Mouse (Mus musculus) kidney, postnatal 4 days (tissue): ENCODE results near the gene Tep1.

Source experiments
- DNase-seq, 2 experiments: peaks; one replicate each; pipeline ENCODE4 v3.0.0; 2021; ENCODE audit warnings: mixed read lengths in 2 of 2

Gene Tep1

DNA sequence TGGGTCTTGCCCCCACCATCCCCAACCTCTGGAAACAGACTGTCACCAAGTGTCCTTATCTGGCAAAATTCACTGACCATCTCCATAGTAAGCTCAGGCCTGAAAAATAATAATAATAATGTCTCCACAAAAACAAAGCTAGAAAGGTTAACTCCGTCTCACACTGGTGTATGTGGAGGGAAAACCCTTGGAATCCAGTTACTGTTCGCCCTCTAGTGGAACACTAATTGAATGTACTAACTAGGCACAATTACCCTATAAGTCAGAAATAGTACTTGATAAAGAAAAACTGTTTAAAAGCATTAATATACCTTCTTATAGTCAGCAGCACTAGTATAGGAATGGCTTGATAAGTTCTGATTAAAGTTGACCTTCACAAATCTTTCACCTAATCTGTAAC, 82.2 kb downstream of the Tep1 start:
- DNase-seq: no peak

DNA sequence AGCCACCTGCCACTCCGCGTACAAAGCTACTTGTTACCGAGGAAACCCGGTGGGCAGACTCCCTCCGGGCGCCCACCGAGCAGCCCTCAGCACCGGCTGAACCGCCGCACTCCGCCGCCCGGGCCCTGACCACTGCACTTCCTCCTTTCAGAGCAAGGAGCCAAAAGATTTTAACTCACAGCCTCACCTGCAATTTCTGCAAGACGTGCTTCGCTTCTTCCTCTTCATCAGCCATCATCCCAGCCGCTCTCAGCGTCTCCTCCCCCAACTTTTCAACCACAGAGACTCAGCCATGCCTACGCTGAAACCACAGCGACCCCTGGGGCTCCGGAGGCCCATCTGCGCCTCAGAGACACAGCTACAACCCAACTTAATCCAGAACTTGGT, 85.1 kb downstream of the Tep1 start, which contains the start of gene Ttc5:
TSS of gene Ttc5 (minus strand) at position 269 of the 387 bp plus-strand sequence.
- DNase-seq: peak; percentile 95 to 97

DNA sequence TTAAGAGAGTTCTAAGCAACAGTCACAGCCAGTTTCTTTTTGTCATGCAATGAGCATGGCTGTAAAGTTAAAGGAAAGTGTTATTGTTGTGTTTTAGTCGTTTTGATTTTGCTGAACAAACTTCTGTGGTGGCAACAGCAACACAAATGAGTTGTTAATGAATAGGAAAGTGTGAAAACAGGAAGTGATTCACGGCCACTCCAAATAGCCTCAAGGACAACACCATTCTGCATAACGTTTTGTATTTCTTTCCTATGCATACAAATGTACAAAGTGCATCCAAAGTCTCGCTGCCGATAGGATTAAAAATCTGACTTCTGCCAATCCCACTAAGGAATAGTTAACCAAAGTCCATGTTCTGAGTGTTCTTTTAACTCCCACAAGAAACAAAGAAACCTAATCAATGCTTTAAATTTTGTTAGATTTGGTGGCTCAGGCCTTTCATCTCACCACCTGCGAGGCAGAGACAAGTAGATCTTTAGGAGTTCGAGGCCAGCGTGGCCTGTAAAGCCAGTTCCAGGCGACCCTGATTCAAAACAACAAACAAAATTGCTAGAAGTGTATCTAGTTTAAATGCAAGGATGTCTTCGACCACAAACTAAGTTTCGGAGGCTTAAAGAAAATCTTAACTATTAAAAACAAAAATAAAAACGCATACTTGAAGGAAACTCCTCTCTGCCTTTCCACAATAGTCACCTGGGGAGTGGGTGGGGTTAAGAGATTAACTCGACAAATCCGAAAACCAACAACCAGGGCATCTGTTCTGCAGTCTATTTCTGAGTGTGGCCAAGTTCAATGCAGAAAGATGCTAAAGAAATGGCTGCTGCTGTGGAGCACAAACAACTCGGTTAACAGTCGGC, 85.7 kb downstream of the Tep1 start:
- DNase-seq: peak; percentile 17 to 32

DNA sequence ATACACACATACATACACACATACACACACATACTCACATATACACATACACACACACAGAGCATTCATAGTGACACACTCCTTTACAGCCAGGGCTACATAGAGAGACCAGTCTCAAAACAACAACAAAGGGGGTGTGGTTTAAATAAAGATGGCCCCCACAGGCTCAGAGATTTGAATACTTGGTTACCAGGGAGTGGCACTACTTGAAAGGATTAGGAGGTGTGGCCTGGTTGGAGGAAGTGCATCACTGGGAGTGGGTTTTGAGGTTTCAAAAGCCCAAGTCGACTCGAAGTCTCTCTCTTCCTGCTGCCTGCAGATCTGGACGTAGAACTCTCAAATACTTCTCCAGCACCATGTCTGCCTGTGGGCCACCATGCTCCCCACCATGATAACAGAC, 88.2 kb downstream of the Tep1 start:
- no peak for DNase-seq
